Mouse (Mus musculus): ENCODE measurements around the gene Ppp4r4.

GRCm38 (mm10) chr12:103530596-103530995 lies 1.5 kb upstream of the Ppp4r4 start:
- TF ChIP-seq POLR2A (IDR thresholded peaks at IDR 0.05; ENCODE audit: low read depth, low read length): no peak
- TF ChIP-seq CTCF (conservative IDR thresholded peaks at IDR 0.05; ENCODE audit: insufficient read depth, insufficient read length, low read depth, low read length): no peak
